Mouse (Mus musculus) midbrain, postnatal 0 days (tissue): ENCODE data around the gene Npas3. TPM values are rescaled to one million over a fixed set of nuclear protein-coding genes. Genes with fewer than 3 reads are reported as not detected.

Source experiments
- ATAC-seq: fragments of 200-750 bp; cut with Nextera tagmentation; 2 replicates; pipeline ENCODE4 v1.8.0; 2017; ENCODE audit warnings: moderate number of reproducible peaks, mild to moderate bottlenecking, moderate TSS enrichment, moderate library complexity; ENCODE audit not compliant: low FRiP score
- DNase-seq: peaks from one replicate; pipeline ENCODE4 v3.0.0-alpha.2; 2015; ENCODE audit warnings: low spot score
- H3K27ac ChIP-seq: fragments of 300-500 bp; sonication (generic); 2 replicates; pipeline ENCODE4 v1.5.1; 2014; ENCODE audit warnings: low read depth, mild to moderate bottlenecking, low read length, mixed read lengths
- H3K27me3 ChIP-seq: fragments of 300-500 bp; sonication (generic); 2 replicates; pipeline ENCODE4 v1.6.1; 2014; ENCODE audit warnings: low read length, control low read depth, mixed read lengths; ENCODE audit not compliant: insufficient read depth
- H3K36me3 ChIP-seq: fragments of 300-500 bp; sonication (generic); 2 replicates; pipeline ENCODE4 v1.6.1; 2014; ENCODE audit warnings: low read length, control low read depth, mixed read lengths; ENCODE audit not compliant: insufficient read depth
- H3K4me1 ChIP-seq: fragments of 300-500 bp; sonication (generic); 2 replicates; pipeline ENCODE4 v1.6.1; 2014; ENCODE audit warnings: mild to moderate bottlenecking, control low read depth, antibody characterized with exemption, low read length, mixed read lengths; ENCODE audit not compliant: insufficient read depth
- H3K4me2 ChIP-seq: fragments of 300-500 bp; sonication (generic); 2 replicates; pipeline ENCODE4 v1.6.1; 2014; ENCODE audit warnings: low read depth, mild to moderate bottlenecking, low read length, mixed read lengths; ENCODE audit not compliant: poor library complexity, severe bottlenecking
- H3K4me3 ChIP-seq: fragments of 300-500 bp; sonication (generic); 2 replicates; pipeline ENCODE4 v1.5.1; 2014; ENCODE audit warnings: low read depth, mild to moderate bottlenecking, low read length, moderate library complexity
- H3K9ac ChIP-seq: fragments of 300-500 bp; sonication (generic); replicated peaks from 2 replicates; pipeline ENCODE4 v1.6.1; 2014; ENCODE audit warnings: mild to moderate bottlenecking, low read length, moderate library complexity, mixed read lengths; ENCODE audit not compliant: poor library complexity, severe bottlenecking
- H3K9me3 ChIP-seq: fragments of 300-500 bp; sonication (generic); 2 replicates; pipeline ENCODE4 v1.6.1; 2016; ENCODE audit warnings: low read length, control low read depth
- CTCF ChIP-seq: IDR thresholded peaks from 2 replicates; pipeline ENCODE4 v1.5.1; 2016; ENCODE audit warnings: antibody characterized with exemption, mild to moderate bottlenecking
- WGBS: fragments of 180-500 bp; shearing (Covaris S2); extraction: QIAGEN DNeasy Blood & Tissue Kit; methylation state at CpG from one replicate; pipeline ENCODE4 v1.1.7; 2014; 5-methylcytosine and 5-hydroxymethylcytosine counted together
- polyA plus RNA-seq: library from polyadenylated mRNA; unstranded; fragments of >200 nt; fragmentation: Nextera tagmentation; extraction: Ambion mirVana; gene quantifications from 2 replicates; pipeline ENCODE4 v1.2.1, GENCODE M21; 2015
- total RNA-seq: library from RNA; depleted of rRNA; stranded (reverse); fragments of >200 nt; gene quantifications from 2 replicates; pipeline ENCODE4 v1.2.3, GENCODE M21; 2014

The Npas3 gene
- total and polyA plus RNA-seq, 2 experiments from 2014 or later: 34.2 to 53.8 TPM

GRCm38 (mm10) chr12:53814291-53814690 is 565.8 kb downstream of the Npas3 start:
- no peaks in the 10 kb centered on the region for H3K27me3 ChIP-seq
- 89% methylated on average over 7 of the region's 7 CpGs for WGBS
- ATAC-seq: no peak

GRCm38 (mm10) chr12:53819982-53820381 is 571.5 kb downstream of the Npas3 start:
- 94% methylated on average over 4 of the region's 4 CpGs for WGBS
- H3K27me3 ChIP-seq: no peaks in the 10 kb centered on the region
- H3K27ac ChIP-seq: no peak overlapping the region

More at GRCm38 (mm10) chr12:53814291-53814690, 565.8 kb downstream of the Npas3 start:
- Histone ChIP-seq H3K9me3 (no peaks in the 10 kb centered on the region), H3K27ac (no peak overlapping the region), H3K9ac (no peak overlapping the region), H3K4me3 (no peak overlapping the region), H3K4me1 (no peaks in the 10 kb centered on the region), H3K4me2 (no peak overlapping the region), H3K36me3 (no peaks in the 10 kb centered on the region)
- TF ChIP-seq CTCF: no peak
- DNase-seq: no peak

GRCm38 (mm10) chr12:53822881-53823280 is 574.4 kb downstream of the Npas3 start:
- DNase-seq (no peak), ATAC-seq (no peak)
- Histone ChIP-seq H3K4me2 (no peak overlapping the region), H3K4me1 (no peaks in the 10 kb centered on the region; the same call in 1 of the 2 replicates), H3K9ac (no peak overlapping the region), H3K4me3 (no peak overlapping the region), H3K27ac (no peak overlapping the region), H3K36me3 (no peaks in the 10 kb centered on the region), H3K9me3 (no peaks in the 10 kb centered on the region), H3K27me3 (no peaks in the 10 kb centered on the region)
- TF ChIP-seq CTCF: no peak
- 72% methylated on average over 4 of the region's 4 CpGs for WGBS

More at GRCm38 (mm10) chr12:53819982-53820381, 571.5 kb downstream of the Npas3 start:
- Histone ChIP-seq H3K4me1 (no peaks in the 10 kb centered on the region), H3K9me3 (no peaks in the 10 kb centered on the region), H3K36me3 (no peaks in the 10 kb centered on the region), H3K4me2 (no peak overlapping the region), H3K9ac (no peak overlapping the region), H3K4me3 (no peak overlapping the region)
- DNase-seq (no peak), ATAC-seq (no peak)
- TF ChIP-seq CTCF: no peak

GRCm38 (mm10) chr12:53825251-53825650 is 576.8 kb downstream of the Npas3 start:
- DNase-seq (no peak), ATAC-seq (no peak)
- Histone ChIP-seq H3K9ac (no peak overlapping the region), H3K9me3 (no peaks in the 10 kb centered on the region), H3K4me1 (no peaks in the 10 kb centered on the region; the same call in 1 of the 2 replicates), H3K27ac (no peak overlapping the region), H3K27me3 (no peaks in the 10 kb centered on the region), H3K4me2 (no peak overlapping the region), H3K36me3 (no peaks in the 10 kb centered on the region), H3K4me3 (no peak overlapping the region)
- TF ChIP-seq CTCF: no peak

- no peak for TF ChIP-seq CTCF
- ATAC-seq (no peak), DNase-seq (no peak)
- H3K4me1 ChIP-seq: no peaks in the 10 kb centered on the region; the same call in 1 of the 2 replicates
- H3K9me3 ChIP-seq: no peaks in the 10 kb centered on the region
- no peaks in the 10 kb centered on the region for H3K27me3 ChIP-seq
- no peak overlapping the region for H3K4me2 ChIP-seq
- H3K36me3 ChIP-seq: no peaks in the 10 kb centered on the region
- no peak overlapping the region for H3K27ac ChIP-seq
- no peak overlapping the region for H3K4me3 ChIP-seq
- no peak overlapping the region for H3K9ac ChIP-seq
- 50% methylated on average over 12 of the region's 12 CpGs for WGBS
Measured at GRCm38 (mm10) chr12:53825898-53826605, 577.6 kb downstream of the Npas3 start.

GRCm38 (mm10) chr12:53826812-53827211 is 578.3 kb downstream of the Npas3 start:
- Histone ChIP-seq H3K27me3 (no peaks in the 10 kb centered on the region), H3K4me1 (no peaks in the 10 kb centered on the region; the same call in 1 of the 2 replicates), H3K9ac (no peak overlapping the region), H3K9me3 (no peaks in the 10 kb centered on the region), H3K4me3 (no peak overlapping the region), H3K4me2 (no peak overlapping the region), H3K27ac (no peak overlapping the region), H3K36me3 (no peaks in the 10 kb centered on the region)
- 60% methylated on average over 3 of the region's 3 CpGs for WGBS
- TF ChIP-seq CTCF: no peak
- no peak for DNase-seq
- ATAC-seq: no peak
